9 mouse cellular contexts compared by ENCODE assay signal in genomic region chr6:39066935-39067578, GRCm38 (mm10). TPM values are rescaled to one million over a fixed set of nuclear protein-coding genes. Genes with fewer than 3 reads are reported as not detected.
A peak's percentile ranks its signal among the peaks of the same experiment; 100 is the strongest.
DNase-seq lines count a peak whose midpoint lies in the region; ATAC-seq lines count a peak whose summit lies in the region.
"Had no signal": no experiment of that assay in that cellular context is flagged by ENCODE, and none has a peak within 500 bp of the region (broad histone marks: within the 10 kb centered on the region; RNA-seq: fewer than 3 reads in every experiment).

No protein-coding gene starts in this region.

- no peaks in the 10 kb centered on the region for H3K9me3 ChIP-seq in forebrain, embryonic 15.5 days
- H3K9me3 ChIP-seq in hindbrain, embryonic 14.5 days (ENCODE audit: control insufficient read depth, low read length): no peaks in the 10 kb centered on the region

- DNase-seq in MN1 (ENCODE audit: low spot score): peak; percentile 80
- DNase-seq in cerebellum, adult 11 months: peak; percentile 74
- DNase-seq in hindbrain, embryonic 14.5 days (ENCODE audit: low spot score): peak; percentile 96
- DNase-seq in layer of hippocampus, postnatal 14 days (ENCODE audit: low spot score in 2 of 2): peak; percentile 79 to 87
- peak; percentile 89 for DNase-seq in lung, postnatal 10 days
- DNase-seq in retina, embryonic 14.5 days (ENCODE audit: low spot score): peak; percentile 92
- DNase-seq in thymus, postnatal 4 days: peak; percentile 81

- no peaks in the 10 kb centered on the region for H3K4me1 ChIP-seq in forebrain, embryonic 15.5 days
- no peaks in the 10 kb centered on the region for H3K4me1 ChIP-seq in hindbrain, embryonic 14.5 days (replicated peaks; ENCODE audit: control insufficient read depth, insufficient read depth, low read length)

- H3K27ac ChIP-seq in forebrain, embryonic 15.5 days (replicated peaks): peak overlapping the region; percentile 44; the same call in 1 of the 2 replicates
- H3K27ac ChIP-seq in hindbrain, embryonic 14.5 days: no peak overlapping the region
- H3K27ac ChIP-seq: macrophage had no signal

- peak; percentile 83 for ATAC-seq in forebrain, embryonic 15.5 days (replicated peaks)
- ATAC-seq in hindbrain, embryonic 14.5 days (ENCODE audit: low FRiP score): peak; percentile 84

- 0 out of 2 replicates have a peak overlapping the region, but pooled peaks have one; percentile 20 for H3K9ac ChIP-seq in forebrain, embryonic 15.5 days (replicated peaks)
- H3K9ac ChIP-seq in hindbrain, embryonic 14.5 days: no peak overlapping the region; the same call in 1 of the 2 replicates

- WGBS in forebrain, embryonic 15.5 days: 39% methylated on average over 12 of the region's 12 CpGs
- WGBS in hindbrain, embryonic 14.5 days: 43% methylated on average over 12 of the region's 12 CpGs

- no peaks in the 10 kb centered on the region for H3K27me3 ChIP-seq in forebrain, embryonic 15.5 days
- no peaks in the 10 kb centered on the region for H3K27me3 ChIP-seq in hindbrain, embryonic 14.5 days (ENCODE audit: control insufficient read depth, insufficient read depth, low read length)

- H3K4me3 ChIP-seq in forebrain, embryonic 15.5 days: no peak overlapping the region
- no peak overlapping the region for H3K4me3 ChIP-seq in hindbrain, embryonic 14.5 days (replicated peaks; ENCODE audit: low read length)

- no peaks in the 10 kb centered on the region for H3K36me3 ChIP-seq in forebrain, embryonic 15.5 days
- no peaks in the 10 kb centered on the region for H3K36me3 ChIP-seq in hindbrain, embryonic 14.5 days (replicated peaks; ENCODE audit: control insufficient read depth, insufficient read depth)

- H3K4me2 ChIP-seq in forebrain, embryonic 15.5 days (replicated peaks): no peak overlapping the region
- H3K4me2 ChIP-seq in hindbrain, embryonic 14.5 days (replicated peaks): no peak overlapping the region

RNA-seq across cellular contexts. Expression of gene Parp12, which starts 51.1 kb away (rescaled TPM):
- 2.5 and 2.9 TPM in 2 replicates for polyA plus RNA-seq in forebrain, embryonic 15.5 days (2015; fragmentation: Nextera tagmentation; extraction: Ambion mirVana)
- polyA plus RNA-seq in hindbrain, embryonic 14.5 days (2014; fragmentation: Nextera tagmentation; extraction: Ambion mirVana): 3.3 and 3.9 TPM in 2 replicates
- 1 to 10 TPM; 4.9 to 5.5 TPM for total RNA-seq in layer of hippocampus, postnatal 14 days (2021)
